In the genomic region with DNA sequence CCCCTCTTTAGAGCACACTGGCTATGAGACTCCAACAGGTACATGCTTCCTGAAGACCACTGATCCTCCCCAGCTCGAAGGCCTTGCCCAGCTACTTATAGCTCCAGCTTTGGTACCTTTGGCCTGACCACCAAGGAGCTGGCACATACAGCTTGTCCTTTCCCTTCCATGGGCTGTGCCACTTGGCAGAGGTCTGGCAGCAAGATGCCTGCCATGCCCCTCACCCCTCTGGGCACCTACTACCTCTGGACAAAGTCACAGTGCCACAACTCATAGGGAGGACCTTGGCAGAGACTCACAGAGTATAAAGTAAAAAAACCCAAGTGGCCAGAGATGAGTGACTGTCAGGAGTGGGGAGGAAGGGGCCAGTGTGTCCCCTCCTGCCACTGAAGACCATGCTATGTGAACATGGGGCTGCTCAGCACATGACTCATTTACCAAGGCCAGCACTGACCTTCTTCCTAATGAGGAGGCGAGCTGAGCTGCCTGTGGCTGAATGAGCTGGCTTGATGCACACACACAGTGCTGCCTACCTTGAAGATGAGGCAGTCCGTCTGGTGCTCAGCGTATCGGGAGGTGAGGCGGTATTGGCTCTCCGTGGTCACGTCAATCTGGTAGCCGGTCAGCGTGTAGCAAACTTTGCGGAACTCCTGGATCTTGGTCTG, we compare ENCODE assay signal across 13 mouse cellular contexts.
"Had no signal": no experiment of that assay in that cellular context is flagged by ENCODE, and none has a peak within 500 bp of the region (broad histone marks: within the 10 kb centered on the region; RNA-seq: fewer than 3 reads in every experiment).

No protein-coding gene starts in this region.

- H3K4me3 ChIP-seq: left cerebral cortex, adult 2 months; limb, embryonic 10.5 days; liver, embryonic 15.5 days; midbrain, embryonic 13.5 days; myocyte; neural tube, embryonic 15.5 days had no signal

- H3K4me1 ChIP-seq: liver, embryonic 15.5 days had no signal

- H3K27ac ChIP-seq: left cerebral cortex, adult 2 months; liver, embryonic 15.5 days; midbrain, embryonic 13.5 days; neural tube, embryonic 15.5 days had no signal

- DNase-seq: kidney, postnatal 14 days; lung, adult 2 months; lung, postnatal 4 days; spleen, adult 18-20 months; thymus, adult 18-20 months; thymus, postnatal 14 days had no signal

- ATAC-seq: lung, postnatal 0 days; midbrain, embryonic 13.5 days had no signal

- H3K9me3 ChIP-seq: limb, embryonic 10.5 days; liver, embryonic 15.5 days; midbrain, embryonic 13.5 days; neural tube, embryonic 15.5 days had no signal

- H3K36me3 ChIP-seq: neural tube, embryonic 15.5 days had no signal

- H3K27me3 ChIP-seq: liver, embryonic 15.5 days; midbrain, embryonic 13.5 days had no signal
